Mouse (Mus musculus): ENCODE results near the gene Thumpd3. TPM values are rescaled to one million over a fixed set of nuclear protein-coding genes. Genes with fewer than 3 reads are reported as not detected.

Thumpd3 gene
- total RNA-seq (2021): 10 to 100 TPM; 21.4 to 24.5 TPM

DNA sequence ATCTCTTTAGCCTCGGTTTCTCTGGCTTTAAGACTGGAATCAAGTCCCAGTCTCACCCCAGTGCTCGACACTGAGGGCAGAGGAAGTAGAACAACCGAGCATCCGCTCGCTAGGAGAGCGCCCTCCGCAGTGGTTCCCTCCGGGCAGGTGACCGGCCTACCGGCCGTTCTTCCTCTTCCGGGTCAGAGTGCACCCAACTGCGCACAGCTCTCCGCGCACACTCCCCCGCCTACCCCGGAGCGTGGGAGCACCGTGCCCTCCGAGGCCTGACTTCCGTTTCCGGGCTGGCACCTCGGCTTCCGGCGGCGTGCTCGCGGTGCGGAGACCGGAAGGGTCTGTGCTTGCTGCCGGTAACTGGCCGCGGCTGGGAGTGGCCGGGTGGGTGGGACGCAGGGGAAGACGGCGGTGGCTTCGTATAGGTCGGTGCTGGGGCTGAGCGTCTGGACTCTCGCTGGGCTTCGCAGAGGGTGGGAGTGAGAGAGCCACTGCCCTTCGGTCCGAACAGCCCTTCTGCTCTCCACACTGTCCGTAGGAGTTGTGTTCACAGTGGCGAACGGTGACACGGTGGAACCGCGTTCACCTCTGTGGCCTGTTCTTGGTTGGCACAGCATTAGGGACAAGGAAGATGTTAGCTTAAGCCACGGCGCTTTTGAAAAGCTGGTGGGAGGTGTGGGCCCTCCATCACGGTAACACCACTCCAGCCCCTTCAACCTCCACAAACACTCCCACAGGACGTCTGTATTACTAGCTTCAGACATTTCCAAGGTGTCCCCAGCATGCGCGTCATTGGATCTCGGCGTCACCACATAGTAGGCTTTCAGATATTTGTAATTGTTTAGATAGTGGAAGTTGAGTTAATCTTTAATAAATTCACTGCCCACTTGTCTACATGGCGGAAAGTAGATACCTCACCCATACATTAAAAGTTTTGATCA lies at the start of gene Thumpd3:
Gene Thumpd3, plus strand, starts transcription at position 185 of the 935 bp plus-strand sequence.
- DNase-seq: peak; percentile 98

DNA sequence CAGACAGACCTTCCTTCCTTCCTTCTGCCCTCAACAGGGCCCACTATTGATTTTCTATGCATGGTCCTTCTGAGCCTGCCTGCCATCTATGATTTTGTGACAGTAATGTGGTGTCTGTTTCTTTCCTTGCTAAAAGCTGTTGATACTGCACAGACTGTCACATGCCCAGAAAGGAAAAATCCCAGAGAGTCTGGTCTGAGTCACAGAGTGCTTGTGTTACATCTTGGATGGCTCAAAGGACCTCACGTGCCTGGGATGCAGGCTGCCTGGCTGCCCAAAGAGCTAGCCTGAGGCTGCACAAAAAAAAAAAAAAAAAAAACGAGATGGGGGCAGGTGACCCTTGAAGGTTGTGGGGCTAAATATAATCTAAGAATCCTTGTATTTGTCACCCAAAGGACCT lies 46.8 kb upstream of the Thumpd3 start:
- DNase-seq: no peak

DNA sequence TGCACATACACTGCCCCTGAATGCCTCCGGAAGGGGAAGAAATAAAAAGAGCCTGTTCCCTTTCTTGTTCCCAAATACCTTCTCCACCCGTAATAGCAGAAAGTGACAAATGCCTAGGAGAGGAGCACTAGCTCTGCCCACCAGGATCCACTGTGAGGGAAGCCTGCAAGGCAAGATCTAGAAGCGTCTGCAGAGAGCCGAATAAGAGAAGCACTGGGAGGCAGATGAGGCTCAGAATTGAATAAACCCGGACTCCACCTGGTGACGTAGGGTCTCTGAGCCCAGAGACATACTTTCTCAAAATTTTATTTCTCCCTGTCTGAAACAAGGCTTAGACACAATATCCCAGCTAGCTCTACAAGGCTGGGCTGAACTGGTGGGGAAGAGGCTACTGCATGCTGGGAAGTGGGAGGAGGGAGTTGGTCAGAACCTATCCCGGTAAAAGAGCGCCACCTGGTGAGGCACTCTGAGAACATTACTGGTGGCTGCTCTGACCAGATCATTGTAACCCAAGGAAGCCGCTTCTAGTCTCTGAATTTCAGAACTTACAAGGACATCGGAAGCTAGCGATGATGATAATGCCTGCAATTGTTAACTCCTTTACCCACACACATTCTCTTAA lies 45.2 kb upstream of the Thumpd3 start:
- peak; percentile 91 for DNase-seq

DNA sequence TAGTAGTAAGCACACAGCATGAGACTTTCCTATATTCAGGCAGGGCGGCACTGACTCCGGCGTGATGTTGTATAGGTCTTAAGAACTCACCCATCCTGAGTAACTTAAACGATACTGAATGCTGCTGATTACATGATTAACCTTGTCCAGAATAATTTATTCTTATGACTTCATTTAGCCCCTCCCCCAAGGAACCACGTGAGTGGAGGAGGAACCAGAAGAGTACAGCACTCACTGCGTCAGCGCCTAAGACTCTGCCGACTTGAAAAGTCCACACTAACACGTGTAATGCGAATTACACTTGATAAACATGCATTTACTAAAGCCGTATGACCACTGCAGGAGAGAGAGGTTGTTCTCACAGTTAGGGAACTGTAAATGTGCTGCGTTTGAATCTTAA lies 44.3 kb upstream of the Thumpd3 start:
- DNase-seq: no peak

DNA sequence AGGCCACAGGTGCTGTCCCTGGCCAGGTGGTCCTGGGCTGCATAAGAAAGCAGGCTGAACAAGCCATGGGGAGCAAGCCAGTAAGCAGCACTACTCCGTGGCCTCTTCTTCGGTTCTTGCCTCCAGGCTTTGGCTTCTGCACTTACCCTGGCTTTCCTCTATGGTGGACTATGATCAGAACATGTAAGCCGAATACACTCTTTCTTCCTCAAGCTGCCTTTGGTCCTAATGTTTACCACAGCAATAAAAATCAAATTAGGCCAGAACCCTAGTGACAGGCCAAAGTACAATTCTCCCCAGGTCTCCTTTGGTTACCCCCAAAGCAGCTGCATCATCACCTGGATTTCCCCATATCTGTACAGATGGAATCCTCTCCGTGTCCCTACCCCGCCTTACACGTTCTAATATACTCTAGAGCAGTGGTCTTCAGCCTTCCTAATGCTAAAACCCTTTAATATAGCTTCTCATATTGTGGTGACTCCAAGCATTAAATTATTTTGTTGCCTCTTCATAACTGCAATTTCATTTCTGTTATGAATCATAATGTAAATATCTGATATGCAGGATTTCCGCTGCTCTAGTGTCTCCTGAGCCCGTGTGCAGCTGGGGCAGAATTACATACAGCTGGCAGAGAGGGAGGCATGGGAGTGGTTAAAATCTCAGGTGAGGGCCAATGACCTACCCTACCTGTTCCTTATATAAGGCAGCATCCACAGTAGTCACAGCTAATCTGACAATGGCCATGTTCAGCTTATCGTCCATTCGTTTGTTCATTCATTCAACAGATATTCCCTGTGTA lies 42.5 kb upstream of the Thumpd3 start:
- no peak for DNase-seq

DNA sequence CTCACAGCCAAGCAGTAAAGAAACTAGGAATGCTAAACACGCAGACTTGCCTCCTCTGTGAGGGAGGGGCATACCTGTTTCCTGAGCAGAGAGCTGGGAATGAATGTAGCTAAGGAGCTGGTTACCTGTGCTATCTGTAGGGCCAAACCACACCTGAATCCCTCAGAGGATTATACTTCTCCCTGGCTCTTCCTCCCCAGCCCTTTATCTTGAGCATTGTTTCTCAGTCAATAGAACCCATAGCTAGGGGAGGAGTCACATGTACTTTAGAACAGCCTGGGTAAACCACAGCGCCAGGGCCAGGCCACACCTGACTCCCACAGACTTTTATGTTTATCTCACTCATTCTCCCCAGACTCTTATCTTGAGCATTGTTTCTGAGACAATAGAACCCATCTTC lies 39.2 kb upstream of the Thumpd3 start:
- DNase-seq: no peak

DNA sequence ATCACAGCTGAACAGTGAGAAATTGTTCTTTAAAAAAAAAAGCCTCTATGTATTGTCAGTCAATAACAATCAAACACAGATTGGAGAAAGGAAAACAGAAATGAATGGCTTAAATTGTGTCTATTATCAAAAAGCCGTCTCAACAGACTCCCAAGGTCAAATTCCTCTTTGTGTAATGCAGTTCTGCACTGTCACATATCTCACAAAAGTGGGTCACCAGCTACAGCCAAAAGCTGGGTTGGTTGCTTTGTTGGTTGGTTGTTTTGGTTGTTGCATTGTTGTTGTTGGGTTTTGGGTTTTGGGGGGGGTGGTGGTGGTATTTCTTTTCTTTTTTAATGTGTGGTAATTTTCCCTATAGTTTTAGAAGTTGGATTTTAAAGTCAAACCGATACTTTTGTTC lies 34.1 kb upstream of the Thumpd3 start:
- DNase-seq: no peak

DNA sequence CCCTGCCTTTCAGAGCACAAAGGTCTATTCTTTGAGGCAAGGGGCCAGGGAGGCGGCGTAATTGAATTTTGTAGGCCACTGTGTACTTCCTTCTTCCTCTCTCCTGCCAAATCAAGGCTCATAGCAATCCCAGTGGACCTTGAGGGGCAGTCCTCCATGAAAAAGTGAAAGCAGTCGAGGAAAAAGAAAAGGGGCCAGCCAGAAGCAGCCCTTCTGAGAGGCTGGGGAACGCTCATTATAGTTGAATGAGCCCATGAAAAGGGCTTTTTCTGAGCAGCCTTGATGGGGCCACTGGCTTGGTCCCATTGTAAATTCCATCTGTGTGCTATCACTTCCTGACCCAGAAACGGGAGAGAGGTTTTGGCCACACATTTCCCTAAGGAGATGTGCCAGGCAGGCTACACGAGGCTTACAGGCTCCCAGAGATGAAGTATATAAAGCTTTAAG lies 33.5 kb upstream of the Thumpd3 start:
- peak; percentile 81 for DNase-seq

DNA sequence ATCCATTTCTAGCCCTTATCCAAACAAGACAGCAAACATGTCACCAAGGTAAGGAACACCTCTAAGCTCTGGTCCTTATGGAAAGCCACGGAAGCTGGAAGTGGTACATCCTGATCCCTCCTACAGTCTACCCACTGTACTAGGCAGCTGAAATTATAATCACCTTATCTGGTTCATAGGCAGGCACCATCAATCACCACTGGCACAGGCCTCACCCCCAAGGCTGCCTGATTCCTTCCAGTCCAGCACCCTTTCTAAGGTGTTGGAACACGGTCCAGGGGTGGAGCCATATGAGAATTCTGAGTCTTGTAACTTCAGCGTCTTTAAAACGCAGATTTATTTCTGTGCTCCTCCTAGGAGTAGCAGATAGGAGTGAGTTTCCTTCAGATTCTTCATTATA lies 32.5 kb upstream of the Thumpd3 start:
- DNase-seq: no peak

DNA sequence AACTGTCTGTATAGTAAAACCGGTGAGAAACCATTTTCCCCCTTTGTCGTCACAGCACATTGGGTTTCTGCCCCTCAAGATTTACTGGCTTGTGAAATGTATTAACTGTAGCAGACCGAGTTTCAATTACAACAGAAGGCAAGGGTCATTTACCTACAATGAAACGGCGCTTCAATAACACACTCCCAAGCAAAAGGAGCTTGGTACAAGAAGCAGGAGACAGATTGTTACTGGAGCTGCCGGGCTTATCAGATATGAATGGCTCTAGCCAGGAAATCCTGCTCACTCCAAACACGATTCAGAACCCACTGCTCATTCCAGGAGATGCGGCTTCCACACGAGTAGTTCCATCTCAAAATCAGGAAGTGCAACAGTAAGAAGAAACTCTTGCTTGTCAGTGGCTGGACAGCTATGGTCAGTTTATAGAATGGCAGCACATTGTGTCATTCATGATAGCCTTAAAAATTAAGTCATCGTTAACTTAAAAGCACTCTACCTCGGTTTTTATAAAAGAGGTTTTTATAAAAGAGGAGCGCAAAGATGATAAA lies 28.5 kb upstream of the Thumpd3 start:
- DNase-seq: no peak

DNA sequence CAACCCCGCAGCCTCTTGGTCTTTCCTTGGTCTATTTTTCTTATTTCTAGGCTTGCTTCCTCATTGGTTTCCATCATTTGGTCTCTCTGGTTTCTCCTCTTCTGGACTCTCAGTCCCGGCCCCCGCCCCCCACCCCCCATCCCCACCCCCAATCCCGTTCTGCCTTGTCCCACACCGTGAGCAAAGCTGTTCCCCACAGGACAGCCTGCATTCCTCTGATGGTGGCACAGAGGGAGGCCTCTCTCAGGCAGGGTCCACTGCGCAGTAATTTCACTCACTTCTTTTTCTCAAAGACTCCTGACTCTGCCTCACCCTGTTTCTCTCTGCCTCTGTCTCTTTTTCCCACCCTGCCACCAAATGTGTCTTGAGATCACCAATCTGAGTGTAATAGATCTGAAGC lies 27.9 kb upstream of the Thumpd3 start:
- DNase-seq: no peak

DNA sequence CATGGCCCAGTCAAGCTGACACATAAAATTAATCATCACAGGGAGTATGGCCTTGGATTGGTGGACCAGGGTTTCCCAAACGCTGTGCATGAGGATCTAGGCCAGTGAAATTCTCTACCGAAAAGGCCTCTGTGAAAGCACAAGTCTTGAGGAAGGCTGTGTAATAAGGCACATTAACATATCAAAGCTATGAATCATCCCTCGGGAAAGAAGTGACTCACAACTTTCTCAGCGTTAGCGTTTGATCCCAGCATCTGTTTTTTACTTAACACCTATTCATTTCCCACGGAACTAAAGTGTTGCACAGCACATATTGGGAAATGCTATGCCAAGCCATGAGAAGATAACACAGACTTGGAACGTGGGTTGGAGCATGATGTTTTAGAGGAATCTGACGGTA lies 21.2 kb upstream of the Thumpd3 start:
- no peak for DNase-seq

DNA sequence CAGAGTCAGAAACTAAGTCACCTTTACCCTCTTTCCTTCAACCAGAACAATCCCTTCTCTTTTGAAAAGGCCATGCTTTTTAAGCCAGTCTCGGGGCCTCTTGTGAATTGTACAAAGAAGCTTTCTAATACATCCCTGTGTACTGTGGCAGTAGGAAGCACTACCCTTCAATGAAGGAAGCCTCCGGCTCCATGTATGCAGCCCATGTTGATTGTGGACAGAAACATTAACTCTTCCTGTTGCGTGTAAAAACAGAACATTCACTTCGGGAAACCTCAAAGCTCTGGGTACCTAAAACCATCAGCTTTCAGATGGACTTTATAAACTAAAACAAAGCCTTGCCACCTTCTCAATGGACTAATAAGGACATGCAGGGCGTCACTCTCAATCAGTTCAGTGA lies 20.3 kb upstream of the Thumpd3 start:
- DNase-seq: no peak

DNA sequence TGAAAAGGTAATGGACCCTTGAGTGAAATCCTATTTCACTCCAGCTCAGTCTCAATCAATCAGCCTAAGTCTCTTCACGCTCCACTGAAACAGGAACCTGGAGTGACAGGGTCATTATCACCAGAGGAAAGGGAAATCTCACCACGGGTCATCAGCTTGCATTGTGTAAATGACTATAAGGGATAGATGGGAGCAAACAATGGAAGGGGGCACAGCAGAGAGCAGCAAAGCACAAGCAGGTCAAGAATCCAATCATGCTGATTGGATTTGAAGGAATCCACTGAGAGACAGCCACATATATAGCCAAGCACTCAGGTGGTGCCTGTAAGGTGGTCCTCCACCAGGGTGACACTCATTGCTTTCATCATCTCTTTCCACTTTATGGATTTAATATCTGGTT lies 18.6 kb upstream of the Thumpd3 start:
- no peak for DNase-seq

DNA sequence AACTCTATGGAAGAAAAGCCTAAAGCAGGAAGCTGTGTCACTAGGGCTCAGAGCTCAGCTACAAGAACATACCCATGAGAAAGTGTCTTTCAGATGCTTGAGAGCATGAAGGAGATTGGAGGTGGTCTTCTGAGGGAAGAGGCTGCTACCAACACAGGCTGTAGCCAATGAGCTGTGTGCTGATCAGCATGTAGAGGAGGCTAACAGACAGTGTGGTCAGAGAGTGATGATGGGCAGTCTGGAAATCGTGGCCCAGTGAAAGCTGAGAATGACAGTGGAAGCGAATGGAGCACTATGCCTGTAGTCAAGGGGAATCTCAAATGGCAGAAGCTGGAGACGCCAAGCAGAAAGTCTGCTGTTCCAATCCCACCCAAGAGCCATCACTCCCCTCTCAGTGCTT lies 17.0 kb upstream of the Thumpd3 start:
- DNase-seq: no peak

DNA sequence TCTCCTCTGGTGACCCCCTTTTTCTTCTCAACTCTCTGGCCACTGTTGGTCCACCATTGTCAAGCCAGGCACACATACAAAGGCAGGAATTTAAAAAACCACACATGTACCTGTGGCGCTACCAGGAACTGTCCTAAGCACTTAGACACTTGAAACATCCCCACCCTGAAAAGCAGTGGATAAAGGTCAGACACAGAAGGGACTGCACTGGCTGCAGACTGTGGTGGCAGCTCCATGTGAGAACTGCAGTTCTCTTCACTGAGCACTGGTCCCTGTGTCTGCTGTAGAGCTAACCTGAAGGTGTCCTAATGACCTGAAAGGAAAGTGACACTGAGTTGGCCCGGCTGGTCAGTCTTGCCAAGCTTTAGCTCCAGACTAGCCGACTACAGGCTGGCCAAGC lies 15.5 kb upstream of the Thumpd3 start:
- no peak for DNase-seq

DNA sequence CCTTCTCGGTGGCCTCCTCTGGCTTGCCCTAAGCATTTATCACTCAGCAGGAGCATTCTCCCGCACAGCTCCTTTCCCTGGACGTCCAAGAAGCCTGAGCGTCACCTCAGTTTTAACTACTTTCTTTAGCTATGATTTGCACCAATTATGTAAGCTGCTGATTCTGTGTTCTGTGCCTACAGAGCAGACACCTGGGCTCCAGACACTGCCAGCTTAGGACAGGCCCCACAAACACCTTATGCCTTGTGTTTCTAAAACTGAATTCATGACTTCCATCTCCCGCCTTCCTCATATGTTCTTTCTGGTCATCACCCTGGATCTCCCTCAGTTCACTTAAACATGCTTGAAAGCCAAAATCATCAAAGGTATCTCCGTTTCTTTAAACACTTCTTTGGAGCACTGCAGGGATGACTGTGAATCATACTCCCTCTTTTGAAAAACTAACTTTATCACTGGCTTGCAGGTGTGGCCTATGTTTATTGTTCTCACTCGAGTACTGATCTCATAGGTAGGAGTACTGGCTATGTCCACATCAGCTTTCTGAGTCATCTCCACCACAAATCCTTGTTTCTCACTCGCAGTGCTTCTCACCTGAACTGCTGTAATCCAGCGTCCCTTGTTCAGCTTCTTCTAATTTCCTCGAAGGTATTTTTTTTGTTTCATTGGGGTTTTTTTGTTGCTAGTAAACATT lies 14.9 kb upstream of the Thumpd3 start:
- no peak for DNase-seq

DNA sequence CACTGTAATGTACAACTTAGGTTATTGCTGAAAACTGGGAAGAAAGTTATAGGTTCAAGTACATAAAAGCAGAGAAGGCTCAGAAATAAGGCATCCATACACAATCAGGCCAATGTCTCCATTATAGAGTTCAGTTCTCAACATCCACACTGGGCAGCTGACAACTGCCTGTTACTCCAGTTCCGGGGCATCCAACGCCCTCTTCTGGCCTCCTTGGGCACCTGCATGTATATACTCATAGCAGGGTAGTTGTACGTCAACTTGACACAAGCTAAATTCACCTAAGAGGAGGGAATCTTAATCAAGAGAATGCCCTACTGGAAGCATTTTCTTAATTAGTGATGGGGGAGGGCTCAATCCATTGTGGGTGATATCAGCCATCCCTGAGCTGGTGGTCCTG lies 13.9 kb upstream of the Thumpd3 start:
- DNase-seq: no peak

DNA sequence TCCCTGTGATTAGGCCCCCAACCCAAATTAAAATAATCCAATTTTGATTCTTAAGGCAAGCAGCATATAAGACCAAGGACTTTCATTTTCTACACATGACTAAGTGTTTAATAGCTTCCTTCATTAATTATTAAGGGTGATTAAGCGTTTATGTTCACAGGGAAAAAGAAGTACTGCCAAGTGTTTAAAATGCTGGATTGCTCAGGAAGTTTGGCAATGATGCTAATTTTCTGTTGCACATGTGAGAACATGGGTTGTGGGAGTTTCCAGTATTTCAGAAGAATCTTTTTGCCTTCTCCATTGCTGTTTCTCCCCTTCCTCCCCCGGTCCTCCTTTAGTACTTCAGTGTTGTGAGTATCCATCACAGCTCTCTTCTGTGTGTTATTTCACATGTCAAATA lies 12.8 kb upstream of the Thumpd3 start:
- DNase-seq: no peak

DNA sequence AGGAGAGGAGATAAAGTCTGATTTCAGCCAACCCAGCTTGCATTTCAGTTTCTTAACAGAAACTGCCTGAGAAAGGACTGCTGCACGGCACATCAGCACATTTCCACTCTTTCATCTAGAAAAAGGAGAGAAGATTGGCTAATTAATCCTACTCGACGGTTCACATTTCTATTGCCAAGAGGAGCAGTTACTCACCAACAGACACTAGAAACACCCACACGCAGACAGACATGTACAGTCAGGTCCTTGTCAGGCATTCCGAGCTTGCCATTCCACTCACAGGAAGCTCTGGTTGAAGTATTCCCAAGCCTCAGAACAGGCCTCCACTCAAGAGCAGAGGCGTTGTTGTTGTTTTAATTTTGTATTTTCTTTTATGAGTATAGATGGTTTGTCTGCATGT lies 11.6 kb upstream of the Thumpd3 start:
- DNase-seq: no peak

DNA sequence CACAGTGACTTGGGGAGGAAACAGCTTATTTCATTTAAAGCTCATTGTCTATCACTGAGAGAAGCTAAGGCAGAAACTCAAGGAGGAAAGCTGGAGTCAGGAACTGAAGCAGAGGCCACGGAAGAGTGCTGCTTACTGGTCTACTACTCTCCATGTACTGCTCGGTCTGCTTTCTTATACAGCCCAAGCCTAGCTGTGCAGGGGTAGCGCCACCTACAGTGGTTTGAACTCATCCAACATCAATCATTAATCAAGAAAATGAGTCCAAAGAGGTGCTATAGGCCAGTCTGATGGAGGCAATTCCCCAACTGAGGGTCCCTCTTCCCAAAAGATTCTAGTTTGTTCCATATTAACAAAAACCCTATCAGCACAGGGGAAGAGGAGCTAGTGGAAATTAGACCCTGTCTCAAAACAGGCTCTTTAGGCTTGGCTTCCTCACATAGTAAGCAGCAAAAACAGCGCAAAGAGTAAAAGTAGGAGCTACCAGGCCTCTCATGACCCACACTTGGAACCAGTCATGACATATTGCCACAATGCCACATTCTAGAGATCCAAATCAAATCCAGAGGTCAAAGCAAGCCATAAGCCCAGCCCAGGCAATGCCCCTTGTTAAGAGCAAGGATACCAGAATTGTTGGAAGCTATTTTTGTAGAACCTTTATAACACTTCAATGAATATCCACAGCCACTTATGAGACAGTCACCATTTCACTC lies 9.4 kb upstream of the Thumpd3 start:
- no peak for DNase-seq

All from heart, postnatal 4 days (tissue).